Mouse (Mus musculus) testis, adult 2 months (tissue): ENCODE results near the gene Qrich1.

ENCODE experiments used
- CTCF ChIP-seq: fragments of 200-500 bp; IDR thresholded peaks from 2 replicates; pipeline ENCODE4 v1.5.1; 2012; ENCODE audit warnings: low read depth, mild to moderate bottlenecking, inconsistent platforms, low read length, moderate library complexity; ENCODE audit not compliant: control insufficient read depth, insufficient read depth, insufficient replicate concordance
- POLR2A ChIP-seq: fragments of 200-500 bp; IDR thresholded peaks from 2 replicates; pipeline ENCODE4 v1.6.1; 2012; ENCODE audit warnings: low read depth, mild to moderate bottlenecking, inconsistent platforms, low read length, moderate library complexity; ENCODE audit not compliant: control insufficient read depth

GRCm38 (mm10) chr9:108499943-108500342, 16.7 kb upstream of the Qrich1 start:
- TF ChIP-seq POLR2A (no peak), CTCF (no peak)
